Mouse (Mus musculus): ENCODE data around the gene Tsc22d4.

- TF ChIP-seq CTCF (IDR thresholded peaks at IDR 0.05; ENCODE audit: extremely low read depth, insufficient read depth, insufficient read length, insufficient replicate concordance), result no peak
- TF ChIP-seq POLR2A (IDR thresholded peaks at IDR 0.05; ENCODE audit: low read depth, low read length), result no peak; the same call in 1 of the 2 replicates
Measured at GRCm38 (mm10) chr5:137705242-137705641, 40.3 kb upstream of the Tsc22d4 start.

Measured in spleen, adult 2 months (tissue).